Mouse (Mus musculus): ENCODE measurements around the gene Il17rb.

GRCm38 (mm10) chr14:30018463-30018801, 9.7 kb upstream of the Il17rb start:
- TF ChIP-seq POLR2A (IDR thresholded peaks at IDR 0.05; ENCODE audit: extremely low read depth, insufficient read depth, low read length) (no peak), CTCF (IDR thresholded peaks at IDR 0.05; ENCODE audit: extremely low read depth, insufficient read depth, low read length) (no peak)
